Mouse (Mus musculus) kidney, adult 18-20 months (tissue): ENCODE data around the gene Col8a2.

ENCODE experiments used
- DNase-seq: peaks from one replicate; pipeline ENCODE4 v3.0.0; 2021

Gene Col8a2

DNA sequence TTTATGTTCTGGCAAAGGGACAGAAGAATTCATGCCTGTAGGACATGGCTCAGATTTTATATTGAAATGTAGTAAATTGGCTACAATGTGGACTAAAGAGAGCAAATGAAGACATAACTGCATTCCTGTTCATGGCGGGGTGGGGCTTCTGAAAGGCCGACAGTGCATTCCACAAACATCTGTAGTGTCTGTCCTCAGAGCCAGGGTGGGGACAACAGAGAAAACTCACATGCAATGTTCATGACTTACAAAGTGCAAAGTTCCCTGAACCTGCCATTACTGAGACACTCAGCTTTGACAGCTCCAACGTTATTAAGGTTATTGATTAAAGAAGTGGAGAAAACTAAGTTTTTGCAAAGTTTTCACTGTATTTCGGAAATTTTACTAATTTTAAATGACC, 56.9 kb downstream of the Col8a2 start:
- no peak for DNase-seq

DNA sequence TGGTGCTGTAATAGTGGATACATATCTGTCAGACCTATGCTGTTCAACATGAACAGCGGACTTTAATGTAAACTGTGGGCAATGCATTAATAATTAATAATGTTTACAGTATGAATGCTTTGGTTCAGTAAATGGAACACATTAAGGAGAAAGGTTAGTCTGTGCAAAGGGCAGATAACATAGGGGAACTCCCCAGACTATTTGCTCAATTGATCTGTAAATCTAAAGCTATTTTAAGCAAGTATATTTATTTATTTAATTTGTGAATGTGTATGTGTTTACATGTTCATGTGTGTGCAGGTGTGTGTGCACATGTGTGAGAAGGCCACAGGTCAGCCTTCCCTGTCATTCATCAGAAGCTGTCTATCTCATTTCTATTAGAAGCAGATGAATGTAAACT, 73.5 kb downstream of the Col8a2 start:
- no peak for DNase-seq
